Mouse (Mus musculus): ENCODE results near the gene H2-Oa. TPM values are rescaled to one million over a fixed set of nuclear protein-coding genes. Genes with fewer than 3 reads are reported as not detected.

Gene H2-Oa
- polyA plus RNA-seq, 1 experiment from 2014 or later, result 0.14 TPM

GRCm38 (mm10) chr17:34133289-34133688, 41.1 kb downstream of the H2-Oa start:
- H3K36me3 ChIP-seq (ENCODE audit: control insufficient read depth, insufficient read depth, low read length), result no peaks in the 10 kb centered on the region
- H3K4me3 ChIP-seq (ENCODE audit: low read length), result no peak overlapping the region
- no peak overlapping the region for H3K9ac ChIP-seq (ENCODE audit: low read depth, low read length)
- 81% methylated on average over 11 of the region's 11 CpGs for WGBS
- peaks cover 8% of the 10 kb centered on the region for H3K4me1 ChIP-seq (ENCODE audit: control insufficient read depth, insufficient read depth, low read depth, low read length)
- no peak overlapping the region for H3K27ac ChIP-seq (ENCODE audit: low read depth, low read length)
- peaks cover 5% of the 10 kb centered on the region for H3K27me3 ChIP-seq (replicated peaks; ENCODE audit: control insufficient read depth, insufficient read depth, low read length)
- H3K4me2 ChIP-seq (ENCODE audit: low read length), result no peak overlapping the region
- no peaks in the 10 kb centered on the region for H3K9me3 ChIP-seq (ENCODE audit: control insufficient read depth, low read length)
- ATAC-seq, result no peak

GRCm38 (mm10) chr17:34134451-34134850, 42.3 kb downstream of the H2-Oa start:
- no peak for ATAC-seq
- 90% methylated on average over 3 of the region's 3 CpGs for WGBS
- H3K9me3 ChIP-seq (ENCODE audit: control insufficient read depth, low read length), result no peaks in the 10 kb centered on the region

GRCm38 (mm10) chr17:34135297-34136224, 43.4 kb downstream of the H2-Oa start:
- peak overlapping the region; percentile 51 for H3K4me3 ChIP-seq (ENCODE audit: low read length)
- WGBS, result 8% methylated on average over 31 of the region's 31 CpGs
- H3K4me2 ChIP-seq (ENCODE audit: low read length), result peak overlapping the region; percentile 95
- H3K27ac ChIP-seq (ENCODE audit: low read depth, low read length), result peak overlapping the region; percentile 49; the same call in 1 of the 2 replicates
- H3K9me3 ChIP-seq (ENCODE audit: control insufficient read depth, low read length), result no peaks in the 10 kb centered on the region
- H3K4me1 ChIP-seq (ENCODE audit: control insufficient read depth, insufficient read depth, low read depth, low read length), result peaks cover 17% of the 10 kb centered on the region
- H3K9ac ChIP-seq (ENCODE audit: low read depth, low read length), result peak overlapping the region; percentile 59
- H3K36me3 ChIP-seq (ENCODE audit: control insufficient read depth, insufficient read depth, low read length), result no peaks in the 10 kb centered on the region
- peak; percentile 99 for ATAC-seq
- H3K27me3 ChIP-seq (replicated peaks; ENCODE audit: control insufficient read depth, insufficient read depth, low read length), result peaks cover 22% of the 10 kb centered on the region

More at GRCm38 (mm10) chr17:34134451-34134850, 42.3 kb downstream of the H2-Oa start:
- Histone ChIP-seq H3K4me1 (ENCODE audit: control insufficient read depth, insufficient read depth, low read depth, low read length) (peaks cover 9% of the 10 kb centered on the region), H3K27me3 (replicated peaks; ENCODE audit: control insufficient read depth, insufficient read depth, low read length) (peaks cover 14% of the 10 kb centered on the region), H3K9ac (ENCODE audit: low read depth, low read length) (no peak overlapping the region), H3K27ac (ENCODE audit: low read depth, low read length) (no peak overlapping the region), H3K36me3 (ENCODE audit: control insufficient read depth, insufficient read depth, low read length) (no peaks in the 10 kb centered on the region), H3K4me2 (ENCODE audit: low read length) (no peak overlapping the region), H3K4me3 (ENCODE audit: low read length) (no peak overlapping the region)

GRCm38 (mm10) chr17:34137601-34138000, 45.5 kb downstream of the H2-Oa start:
- Histone ChIP-seq H3K4me3 (ENCODE audit: low read length) (no peak overlapping the region), H3K27ac (ENCODE audit: low read depth, low read length) (no peak overlapping the region), H3K4me2 (ENCODE audit: low read length) (no peak overlapping the region), H3K4me1 (ENCODE audit: control insufficient read depth, insufficient read depth, low read depth, low read length) (peaks cover 17% of the 10 kb centered on the region), H3K27me3 (replicated peaks; ENCODE audit: control insufficient read depth, insufficient read depth, low read length) (peaks cover 31% of the 10 kb centered on the region), H3K9me3 (ENCODE audit: control insufficient read depth, low read length) (no peaks in the 10 kb centered on the region), H3K9ac (ENCODE audit: low read depth, low read length) (no peak overlapping the region), H3K36me3 (ENCODE audit: control insufficient read depth, insufficient read depth, low read length) (no peaks in the 10 kb centered on the region)
- no peak for ATAC-seq
- WGBS, result 68% methylated on average over 7 of the region's 7 CpGs

- H3K4me1 ChIP-seq (ENCODE audit: control insufficient read depth, insufficient read depth, low read depth, low read length), result peaks cover 17% of the 10 kb centered on the region
- H3K27ac ChIP-seq (ENCODE audit: low read depth, low read length), result no peak overlapping the region
- no peaks in the 10 kb centered on the region for H3K36me3 ChIP-seq (ENCODE audit: control insufficient read depth, insufficient read depth, low read length)
- no peak overlapping the region; the same call in 1 of the 2 replicates for H3K4me2 ChIP-seq (ENCODE audit: low read length)
- H3K4me3 ChIP-seq (ENCODE audit: low read length), result no peak overlapping the region
- WGBS, result 61% methylated on average over 7 of the region's 7 CpGs
- H3K9ac ChIP-seq (ENCODE audit: low read depth, low read length), result no peak overlapping the region
- peaks cover 31% of the 10 kb centered on the region for H3K27me3 ChIP-seq (replicated peaks; ENCODE audit: control insufficient read depth, insufficient read depth, low read length)
- ATAC-seq, result no peak
- no peaks in the 10 kb centered on the region for H3K9me3 ChIP-seq (ENCODE audit: control insufficient read depth, low read length)
These were observed 46.5 kb downstream of the H2-Oa start for GRCm38 (mm10) chr17:34138655-34139054.

GRCm38 (mm10) chr17:34139416-34139815, 47.3 kb downstream of the H2-Oa start:
- Histone ChIP-seq H3K27me3 (replicated peaks; ENCODE audit: control insufficient read depth, insufficient read depth, low read length) (peaks cover 31% of the 10 kb centered on the region), H3K36me3 (ENCODE audit: control insufficient read depth, insufficient read depth, low read length) (no peaks in the 10 kb centered on the region), H3K4me1 (ENCODE audit: control insufficient read depth, insufficient read depth, low read depth, low read length) (peaks cover 17% of the 10 kb centered on the region), H3K9ac (ENCODE audit: low read depth, low read length) (no peak overlapping the region), H3K9me3 (ENCODE audit: control insufficient read depth, low read length) (no peaks in the 10 kb centered on the region), H3K27ac (ENCODE audit: low read depth, low read length) (no peak overlapping the region), H3K4me2 (ENCODE audit: low read length) (peak overlapping the region; percentile 45), H3K4me3 (ENCODE audit: low read length) (peak overlapping the region; percentile 28)
- no peak for ATAC-seq
- whole genome bisulfite sequencing, result 3% methylated on average over 16 of the region's 16 CpGs

- 22% methylated on average over 5 of the region's 5 CpGs for WGBS
- peaks cover 31% of the 10 kb centered on the region for H3K27me3 ChIP-seq (replicated peaks; ENCODE audit: control insufficient read depth, insufficient read depth, low read length)
These were observed 48.1 kb downstream of the H2-Oa start for GRCm38 (mm10) chr17:34140240-34140639.

GRCm38 (mm10) chr17:34141448-34141847, 49.3 kb downstream of the H2-Oa start:
- Histone ChIP-seq H3K36me3 (ENCODE audit: control insufficient read depth, insufficient read depth, low read length) (no peaks in the 10 kb centered on the region), H3K9ac (ENCODE audit: low read depth, low read length) (no peak overlapping the region), H3K27ac (ENCODE audit: low read depth, low read length) (no peak overlapping the region), H3K9me3 (ENCODE audit: control insufficient read depth, low read length) (no peaks in the 10 kb centered on the region), H3K4me3 (ENCODE audit: low read length) (no peak overlapping the region), H3K27me3 (replicated peaks; ENCODE audit: control insufficient read depth, insufficient read depth, low read length) (peaks cover 31% of the 10 kb centered on the region), H3K4me2 (ENCODE audit: low read length) (no peak overlapping the region), H3K4me1 (ENCODE audit: control insufficient read depth, insufficient read depth, low read depth, low read length) (peaks cover 12% of the 10 kb centered on the region)
- WGBS, result 55% methylated on average over 4 of the region's 4 CpGs
- ATAC-seq, result no peak; the same call in 1 of the 2 replicates

More at GRCm38 (mm10) chr17:34140240-34140639, 48.1 kb downstream of the H2-Oa start:
- Histone ChIP-seq H3K4me3 (ENCODE audit: low read length) (no peak overlapping the region), H3K4me1 (ENCODE audit: control insufficient read depth, insufficient read depth, low read depth, low read length) (peaks cover 17% of the 10 kb centered on the region), H3K4me2 (ENCODE audit: low read length) (no peak overlapping the region), H3K36me3 (ENCODE audit: control insufficient read depth, insufficient read depth, low read length) (no peaks in the 10 kb centered on the region), H3K27ac (ENCODE audit: low read depth, low read length) (no peak overlapping the region), H3K9ac (ENCODE audit: low read depth, low read length) (no peak overlapping the region), H3K9me3 (ENCODE audit: control insufficient read depth, low read length) (no peaks in the 10 kb centered on the region)
- no peak for ATAC-seq

- H3K9ac ChIP-seq (ENCODE audit: low read depth, low read length), result no peak overlapping the region
- WGBS, result 85% methylated on average over 7 of the region's 7 CpGs
- H3K36me3 ChIP-seq (ENCODE audit: control insufficient read depth, insufficient read depth, low read length), result no peaks in the 10 kb centered on the region
- H3K9me3 ChIP-seq (ENCODE audit: control insufficient read depth, low read length), result no peaks in the 10 kb centered on the region
- H3K4me1 ChIP-seq (ENCODE audit: control insufficient read depth, insufficient read depth, low read depth, low read length), result peaks cover 12% of the 10 kb centered on the region
- H3K27ac ChIP-seq (ENCODE audit: low read depth, low read length), result no peak overlapping the region
- no peak overlapping the region for H3K4me2 ChIP-seq (ENCODE audit: low read length)
- no peak overlapping the region for H3K4me3 ChIP-seq (ENCODE audit: low read length)
- H3K27me3 ChIP-seq (replicated peaks; ENCODE audit: control insufficient read depth, insufficient read depth, low read length), result peaks cover 31% of the 10 kb centered on the region
- no peak for ATAC-seq
These were observed 50.4 kb downstream of the H2-Oa start for GRCm38 (mm10) chr17:34142456-34143010.
